Mouse (Mus musculus) erythroblast, embryonic 14.5 days (primary cell): ENCODE measurements at regions not wholly inside any gene's neighbourhood (a gene's known extent, or its start where the extent isn't known, plus 50 kb on each side); places are given as distances from the start of the nearest gene placed in this dataset.

Experiments
- GATA1 ChIP-seq: IDR thresholded peaks from 2 replicates; pipeline ENCODE4 v1.6.1; 2012; ENCODE audit warnings: low read length, inconsistent platforms, mixed read lengths
- TAL1 ChIP-seq: IDR thresholded peaks from 3 replicates; pipeline ENCODE4 v1.6.1; 2012; ENCODE audit warnings: low read length, inconsistent platforms, mixed read lengths

DNA sequence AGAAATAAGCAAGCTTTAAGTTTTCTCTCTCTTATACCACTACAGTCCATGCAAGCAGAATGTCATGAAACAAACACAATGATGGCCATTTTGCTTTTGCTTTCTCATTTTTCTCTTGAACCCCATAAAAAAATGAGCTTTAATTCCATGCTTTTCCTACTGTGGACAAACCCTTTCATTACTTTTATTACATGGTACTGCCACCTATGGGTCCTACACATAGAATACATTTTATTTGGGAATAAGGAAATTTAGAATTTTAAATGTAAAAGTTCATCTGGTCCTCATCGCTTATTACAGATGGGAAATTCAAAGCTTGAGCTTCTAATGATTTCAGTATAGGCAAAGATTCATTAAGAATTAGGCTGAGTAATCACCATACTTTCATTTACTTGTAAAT, 472.6 kb upstream of the Pkdcc start:
- TF ChIP-seq GATA1 (no peak), TAL1 (no peak)
